Mouse (Mus musculus) C2C12 (cell line): ENCODE data around the gene Prdm5. TPM values are rescaled to one million over a fixed set of nuclear protein-coding genes. Genes with fewer than 3 reads are reported as not detected.

Experiments used
- H3K27me3 ChIP-seq: one replicate; pipeline ENCODE4 v1.6.1; 2011; ENCODE audit not compliant: control insufficient read depth, insufficient read depth, insufficient read length
- H3K36me3 ChIP-seq: one replicate; pipeline ENCODE4 v1.6.1; 2011; ENCODE audit not compliant: control insufficient read depth, insufficient read depth
- H3K4me3 ChIP-seq: one replicate; pipeline ENCODE4 v1.5.1; 2011; ENCODE audit warnings: mild to moderate bottlenecking, control low read depth; ENCODE audit not compliant: poor library complexity, insufficient read depth, severe bottlenecking
- H3K79me2 ChIP-seq: one replicate; pipeline ENCODE4 v1.6.1; 2011; ENCODE audit not compliant: control insufficient read depth, insufficient read depth
- H3K79me3 ChIP-seq: one replicate; pipeline ENCODE4 v1.6.1; 2011; ENCODE audit warnings: low read depth, control low read depth
- H3ac ChIP-seq: one replicate; pipeline ENCODE3; 2011; ENCODE audit warnings: low read depth; ENCODE audit not compliant: control insufficient read depth, insufficient read length
- CEBPB ChIP-seq: IDR thresholded peaks from one replicate; pipeline ENCODE4 v1.6.1; 2011; ENCODE audit warnings: low read depth, mild to moderate bottlenecking, control low read depth, moderate library complexity
- CTCF ChIP-seq: IDR thresholded peaks from one replicate; pipeline ENCODE4 v1.5.1; 2011; ENCODE audit not compliant: control insufficient read depth, insufficient read depth, insufficient read length
- FOSL1 ChIP-seq: IDR thresholded peaks from one replicate; pipeline ENCODE4 v1.8.0; 2011; ENCODE audit warnings: mild to moderate bottlenecking, low read length; ENCODE audit not compliant: poor library complexity, insufficient read depth, severe bottlenecking
- MAX ChIP-seq: IDR thresholded peaks from one replicate; pipeline ENCODE4 v1.6.1; 2011; ENCODE audit warnings: mild to moderate bottlenecking, control low read depth
- MYOD1 ChIP-seq: IDR thresholded peaks from one replicate; pipeline ENCODE4 v1.6.1; 2011; ENCODE audit warnings: low read depth; ENCODE audit not compliant: control insufficient read depth, insufficient read length
- MYOG ChIP-seq: IDR thresholded peaks from one replicate; pipeline ENCODE4 v1.6.1; 2011; ENCODE audit not compliant: control insufficient read depth, insufficient read length; ENCODE audit errors: extremely low read depth
- USF1 ChIP-seq: IDR thresholded peaks from one replicate; pipeline ENCODE4 v1.6.1; 2011; ENCODE audit warnings: low read depth, mild to moderate bottlenecking, control low read depth, moderate library complexity
- polyA plus RNA-seq: library from polyadenylated mRNA; unstranded; fragments of >200 nt; fragmentation: generic; extraction: Trizol; gene quantifications from one replicate; pipeline ENCODE4 v1.2.1, GENCODE M21; 2012; ENCODE audit warnings: missing spikeins

Gene Prdm5
- polyA plus RNA-seq, 1 experiment: 8.2 TPM

DNA sequence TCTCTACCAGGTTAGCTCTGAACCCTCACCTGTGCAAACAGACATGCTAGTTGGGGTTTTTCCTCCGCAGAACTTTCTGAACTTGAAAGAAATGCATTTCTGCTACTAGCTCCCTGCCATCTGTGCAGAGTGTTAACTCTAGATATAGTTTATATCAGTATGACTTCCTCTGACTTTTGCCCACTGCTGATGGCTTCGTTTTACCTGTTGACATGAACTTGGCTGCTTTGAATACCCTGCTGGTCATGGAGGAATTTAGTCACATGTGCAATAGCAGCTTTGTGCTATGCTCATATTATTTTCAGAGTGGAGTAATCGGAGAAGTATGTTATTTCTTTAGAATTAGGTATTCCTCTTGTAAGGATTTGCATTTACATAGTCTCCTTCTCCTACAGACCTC is 142.9 kb downstream of the Prdm5 start:
- H3K4me3 ChIP-seq: no peak overlapping the region
- H3K79me3 ChIP-seq: no peaks in the 10 kb centered on the region
- peaks cover 6% of the 10 kb centered on the region for H3K36me3 ChIP-seq
- no peaks in the 10 kb centered on the region for H3K27me3 ChIP-seq
- no peak overlapping the region for H3ac ChIP-seq
- TF ChIP-seq FOSL1: no peak
- no peaks in the 10 kb centered on the region for H3K79me2 ChIP-seq

DNA sequence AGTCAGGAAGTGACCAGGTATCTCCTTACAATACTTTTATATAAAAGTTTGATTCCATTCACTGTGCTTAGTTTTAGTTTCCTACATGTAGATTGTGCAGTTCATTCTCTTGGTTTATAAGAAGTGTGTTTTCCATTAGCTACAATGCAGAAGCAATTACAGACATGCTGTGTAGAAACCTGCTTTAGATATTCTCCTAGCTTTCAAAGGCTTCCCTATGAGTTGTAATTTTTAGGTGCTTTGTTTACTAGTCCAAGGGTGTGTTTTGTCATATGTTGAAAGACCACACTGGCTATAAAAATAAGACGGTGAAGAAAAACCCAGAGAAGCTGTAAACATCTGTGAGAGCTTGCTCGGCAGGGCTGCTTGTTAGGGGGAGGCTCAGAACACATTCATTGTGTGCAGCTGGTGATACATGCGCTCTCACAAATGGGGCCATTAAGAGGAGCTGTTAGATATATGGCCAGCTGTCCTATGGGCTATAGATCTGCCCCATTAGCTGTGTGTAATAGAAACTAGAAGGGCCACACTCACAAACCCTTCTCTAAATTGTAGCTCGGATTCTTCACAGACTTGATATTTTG is 144.8 kb downstream of the Prdm5 start:
- Histone ChIP-seq H3K79me2 (no peaks in the 10 kb centered on the region), H3K79me3 (no peaks in the 10 kb centered on the region), H3K36me3 (peaks cover 7% of the 10 kb centered on the region), H3K4me3 (no peak overlapping the region), H3ac (no peak overlapping the region), H3K27me3 (no peaks in the 10 kb centered on the region)
- no peak for TF ChIP-seq CTCF
- TF ChIP-seq MYOG: no peak
- no peak for TF ChIP-seq FOSL1

DNA sequence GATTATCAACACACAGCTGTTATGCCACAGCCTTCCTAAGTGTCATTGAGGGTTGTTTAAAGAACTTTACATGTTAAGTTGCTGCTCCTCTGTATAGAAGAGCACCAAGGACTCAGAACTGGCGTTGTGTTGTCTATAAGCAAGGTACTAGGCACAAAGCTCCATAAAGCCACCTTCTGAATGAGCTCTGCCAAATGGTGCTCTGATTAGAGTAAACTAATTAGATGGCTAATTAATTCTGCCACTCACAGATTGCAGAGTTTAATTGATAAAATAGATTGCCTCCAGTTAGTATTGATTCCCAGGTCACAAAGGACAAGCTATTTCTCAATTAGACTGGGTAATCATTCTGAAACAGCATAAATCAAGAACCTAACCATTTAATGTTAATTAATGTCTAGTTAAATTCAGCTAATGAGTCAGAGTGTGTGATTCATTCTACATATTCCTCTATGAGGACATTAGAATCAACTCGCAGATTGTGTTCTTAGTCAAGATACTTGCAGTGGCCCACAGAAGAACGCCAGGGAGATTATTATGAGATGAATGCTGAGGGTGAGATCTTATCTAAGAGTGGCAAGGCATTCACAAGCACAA is 147.0 kb downstream of the Prdm5 start:
- Histone ChIP-seq H3K79me2 (no peaks in the 10 kb centered on the region), H3K79me3 (no peaks in the 10 kb centered on the region), H3K27me3 (no peaks in the 10 kb centered on the region), H3ac (no peak overlapping the region), H3K4me3 (no peak overlapping the region), H3K36me3 (peaks cover 17% of the 10 kb centered on the region)
- TF ChIP-seq MYOD1 (no peak), MYOG (no peak), MAX (no peak), CTCF (no peak), USF1 (no peak), FOSL1 (no peak)

DNA sequence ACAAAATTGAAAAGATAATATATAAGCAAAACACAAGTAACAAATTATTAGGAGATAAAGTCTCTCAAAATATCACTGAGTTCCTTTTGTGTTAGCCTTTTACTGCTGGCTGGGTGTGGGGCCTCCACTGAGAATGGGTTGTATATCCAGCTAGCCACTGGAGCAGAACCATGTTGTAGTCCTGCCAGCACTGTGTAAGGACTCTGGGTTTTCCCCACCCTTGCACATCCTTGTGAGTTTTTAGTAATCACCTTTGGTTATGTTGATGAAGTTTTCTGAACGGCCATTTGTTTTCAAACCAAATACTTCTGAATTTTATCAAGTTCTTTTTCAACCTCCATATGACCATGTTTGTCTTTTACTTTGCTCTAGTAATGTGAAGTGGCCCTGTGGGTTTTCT is 151.7 kb downstream of the Prdm5 start:
- H3K79me2 ChIP-seq: no peaks in the 10 kb centered on the region
- H3K27me3 ChIP-seq: no peaks in the 10 kb centered on the region
- H3K79me3 ChIP-seq: no peaks in the 10 kb centered on the region
- no peak overlapping the region for H3ac ChIP-seq
- H3K4me3 ChIP-seq: no peak overlapping the region
- H3K36me3 ChIP-seq: peaks cover 29% of the 10 kb centered on the region
- TF ChIP-seq CTCF: no peak
- no peak for TF ChIP-seq MYOG
- TF ChIP-seq MAX: no peak
- TF ChIP-seq FOSL1: no peak
- no peak for TF ChIP-seq CEBPB
- no peak for TF ChIP-seq USF1

DNA sequence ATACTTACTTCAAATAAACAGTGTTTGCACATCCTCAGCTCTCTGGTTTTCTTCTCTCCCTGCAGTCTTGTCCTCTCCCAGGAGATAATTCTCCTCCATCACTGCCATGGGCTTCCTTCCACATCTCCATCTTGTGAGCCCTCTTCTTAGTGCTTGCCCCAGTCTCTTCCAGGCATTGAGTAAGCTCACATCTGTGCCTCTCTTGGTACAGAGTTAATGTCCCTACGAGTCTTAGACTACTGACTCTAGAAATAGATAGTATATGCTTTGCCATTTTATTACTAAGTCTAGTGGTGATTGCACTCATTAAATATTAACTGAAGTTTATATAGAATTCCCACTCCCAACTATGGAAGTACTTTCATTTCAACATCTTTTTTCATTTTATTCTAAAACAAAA is 154.0 kb downstream of the Prdm5 start:
- no peaks in the 10 kb centered on the region for H3K79me2 ChIP-seq
- H3K4me3 ChIP-seq: no peak overlapping the region
- H3K79me3 ChIP-seq: no peaks in the 10 kb centered on the region
- H3ac ChIP-seq: no peak overlapping the region
- TF ChIP-seq MYOG: no peak
- TF ChIP-seq USF1: no peak
- no peak for TF ChIP-seq CEBPB
- no peak for TF ChIP-seq MYOD1
- TF ChIP-seq MAX: no peak
- H3K27me3 ChIP-seq: no peaks in the 10 kb centered on the region
- peaks cover 41% of the 10 kb centered on the region for H3K36me3 ChIP-seq

DNA sequence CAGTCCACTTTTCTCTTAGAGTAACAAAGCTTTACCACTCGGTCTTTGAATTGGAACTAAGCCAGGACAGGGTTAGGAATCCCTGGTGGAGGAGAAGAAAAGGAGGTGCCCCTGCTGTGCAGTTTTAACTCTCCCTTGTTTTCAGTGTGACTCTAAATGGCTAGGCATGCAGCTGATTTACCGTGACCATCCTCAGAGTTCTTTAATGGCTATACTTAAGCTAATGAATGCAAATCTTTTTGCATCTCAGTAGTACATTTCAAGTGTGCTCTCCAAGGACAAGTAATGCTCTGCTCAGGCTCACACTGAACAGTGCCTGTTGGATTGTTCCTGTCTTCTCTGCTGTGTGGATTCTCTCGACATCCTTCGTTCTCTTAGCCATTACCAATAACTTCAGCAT is 154.4 kb downstream of the Prdm5 start:
- TF ChIP-seq CTCF (no peak), MAX (no peak), MYOG (no peak)
- no peak overlapping the region for H3ac ChIP-seq
- no peak overlapping the region for H3K4me3 ChIP-seq
- H3K79me3 ChIP-seq: no peaks in the 10 kb centered on the region
- H3K79me2 ChIP-seq: no peaks in the 10 kb centered on the region
- H3K27me3 ChIP-seq: no peaks in the 10 kb centered on the region
- peaks cover 41% of the 10 kb centered on the region for H3K36me3 ChIP-seq
